Mouse (Mus musculus) c-Kit-positive CD71-positive TER-119-positive erythroid progenitor cells, embryonic 14.5 days (primary cell): Measurements from ENCODE around the gene Rap2b.

Experiments used
- DNase-seq: peaks from one replicate; pipeline ENCODE4 v3.0.0-alpha.2; 2013; ENCODE audit warnings: low spot score

Rap2b gene

GRCm38 (mm10) chr3:61386368-61386767 is 24.9 kb downstream of the Rap2b start:
- DNase-seq: no peak

GRCm38 (mm10) chr3:61391564-61391963 is 30.1 kb downstream of the Rap2b start:
- DNase-seq: no peak

- peak; percentile 37 for DNase-seq
Observed at GRCm38 (mm10) chr3:61392881-61393280, 31.4 kb downstream of the Rap2b start.

GRCm38 (mm10) chr3:61393520-61393919 is 32.1 kb downstream of the Rap2b start:
- no peak for DNase-seq

- no peak for DNase-seq
Observed at GRCm38 (mm10) chr3:61395382-61395781, 33.9 kb downstream of the Rap2b start.

- DNase-seq: no peak
Observed at GRCm38 (mm10) chr3:61396728-61397127, 35.3 kb downstream of the Rap2b start.

- no peak for DNase-seq
Observed at GRCm38 (mm10) chr3:61400823-61401387, 39.5 kb downstream of the Rap2b start.

GRCm38 (mm10) chr3:61406921-61407320 is 45.5 kb downstream of the Rap2b start:
- DNase-seq: no peak

GRCm38 (mm10) chr3:61409683-61410082 is 48.2 kb downstream of the Rap2b start:
- DNase-seq: no peak

GRCm38 (mm10) chr3:61415883-61416282 is 54.4 kb downstream of the Rap2b start:
- DNase-seq: no peak
